Mouse (Mus musculus) testis, adult 2 months (tissue): ENCODE results near the gene Acot1.

Experiments
- CTCF ChIP-seq: fragments of 200-500 bp; IDR thresholded peaks from 2 replicates; pipeline ENCODE4 v1.5.1; 2012; ENCODE audit warnings: low read depth, mild to moderate bottlenecking, inconsistent platforms, low read length, moderate library complexity; ENCODE audit not compliant: control insufficient read depth, insufficient read depth, insufficient replicate concordance
- POLR2A ChIP-seq: fragments of 200-500 bp; IDR thresholded peaks from 2 replicates; pipeline ENCODE4 v1.6.1; 2012; ENCODE audit warnings: low read depth, mild to moderate bottlenecking, inconsistent platforms, low read length, moderate library complexity; ENCODE audit not compliant: control insufficient read depth

GRCm38 (mm10) chr12:84023052-84023745 lies 13.9 kb downstream of the Acot1 start:
- no peak for TF ChIP-seq POLR2A
- TF ChIP-seq CTCF: no peak
